Mouse (Mus musculus) embryonic facial prominence, embryonic 13.5 days (tissue): Measurements from ENCODE around the gene Prkab2. TPM values are rescaled to one million over a fixed set of nuclear protein-coding genes. Genes with fewer than 3 reads are reported as not detected.
A peak's percentile ranks its signal among the peaks of the same experiment; 100 is the strongest.

Experiments
- ATAC-seq: fragments of 200-750 bp; cut with Nextera tagmentation; 2 replicates; pipeline ENCODE4 v1.8.0; 2017; ENCODE audit warnings: low read depth; ENCODE audit not compliant: insufficient number of reproducible peaks, insufficient read depth, low FRiP score, low TSS enrichment
- H3K27ac ChIP-seq: fragments of 300-500 bp; sonication (generic); 2 replicates; pipeline ENCODE4 v1.5.1; 2015; ENCODE audit warnings: moderate library complexity, mild to moderate bottlenecking, inconsistent platforms
- H3K27me3 ChIP-seq: fragments of 300-500 bp; sonication (generic); 2 replicates; pipeline ENCODE4 v1.6.1; 2015; ENCODE audit warnings: mild to moderate bottlenecking, inconsistent platforms
- H3K36me3 ChIP-seq: fragments of 300-500 bp; sonication (generic); 2 replicates; pipeline ENCODE4 v1.6.1; 2015; ENCODE audit warnings: mild to moderate bottlenecking, inconsistent platforms
- H3K4me1 ChIP-seq: fragments of 300-500 bp; sonication (generic); 2 replicates; pipeline ENCODE4 v1.6.1; 2015; ENCODE audit warnings: inconsistent platforms
- H3K4me2 ChIP-seq: fragments of 300-500 bp; sonication (generic); 2 replicates; pipeline ENCODE4 v1.6.1; 2015; ENCODE audit warnings: moderate library complexity, mild to moderate bottlenecking, inconsistent platforms
- H3K4me3 ChIP-seq: fragments of 300-500 bp; sonication (generic); 2 replicates; pipeline ENCODE4 v1.5.1; 2015; ENCODE audit warnings: mild to moderate bottlenecking, inconsistent platforms
- H3K9ac ChIP-seq: fragments of 300-500 bp; sonication (generic); 2 replicates; pipeline ENCODE4 v1.6.1; 2015; ENCODE audit warnings: mild to moderate bottlenecking, inconsistent platforms
- H3K9me3 ChIP-seq: fragments of 300-500 bp; sonication (generic); 2 replicates; pipeline ENCODE4 v1.6.1; 2016; ENCODE audit warnings: inconsistent platforms
- WGBS: fragments of 180-500 bp; shearing (Covaris S2); methylation state at CpG from one replicate; pipeline ENCODE4 v1.1.7; 2015; ENCODE audit warnings: mixed read lengths; 5-methylcytosine and 5-hydroxymethylcytosine counted together
- polyA plus RNA-seq: library from polyadenylated mRNA; unstranded; fragments of >200 nt; fragmentation: Nextera tagmentation; extraction: Ambion mirVana; gene quantifications from 2 replicates; pipeline ENCODE4 v1.2.1, GENCODE M21; 2015

Prkab2 gene
- polyA plus RNA-seq, 1 experiment from 2014 or later = 6.7 TPM

GRCm38 (mm10) chr3:97628391-97629001, 29.5 kb upstream of the Prkab2 start, which contains the start of gene Fmo5:
Gene Fmo5 (plus strand): TSS chr3:97628804.
- Histone ChIP-seq H3K4me2 (peak within 1 kb of the TSS; percentile 68), H3K27me3 (no peaks in the 10 kb centered on the region; the same call in 1 of the 2 replicates), H3K9ac (peak within 1 kb of the TSS; percentile 65), H3K36me3 (no peaks in the 10 kb centered on the region), H3K27ac (no peak within 1 kb of the TSS), H3K9me3 (no peaks in the 10 kb centered on the region), H3K4me3 (peak within 1 kb of the TSS; percentile 46), H3K4me1 (peaks cover 5% of the 10 kb centered on the region; the same call in 1 of the 2 replicates)
- peak; percentile 79; the same call in 1 of the 2 replicates for ATAC-seq
- 2% methylated on average over 18 of the region's 18 CpGs for WGBS

GRCm38 (mm10) chr3:97629941-97630340, 28.1 kb upstream of the Prkab2 start:
- no peak overlapping the region for H3K4me2 ChIP-seq
- no peaks in the 10 kb centered on the region for H3K9me3 ChIP-seq
- H3K27me3 ChIP-seq = no peaks in the 10 kb centered on the region; the same call in 1 of the 2 replicates
- no peaks in the 10 kb centered on the region for H3K36me3 ChIP-seq
- H3K4me1 ChIP-seq = peaks cover 5% of the 10 kb centered on the region; the same call in 1 of the 2 replicates
- ATAC-seq = no peak
- no peak overlapping the region for H3K9ac ChIP-seq
- H3K4me3 ChIP-seq = no peak overlapping the region
- 77% methylated on average over 4 of the region's 4 CpGs for WGBS
- H3K27ac ChIP-seq = no peak overlapping the region

GRCm38 (mm10) chr3:97630746-97631145, 27.2 kb upstream of the Prkab2 start:
- no peaks in the 10 kb centered on the region for H3K9me3 ChIP-seq
- WGBS = 94% methylated on average over 4 of the region's 4 CpGs
- H3K4me2 ChIP-seq = no peak overlapping the region
- H3K27ac ChIP-seq = no peak overlapping the region
- no peak overlapping the region for H3K4me3 ChIP-seq
- peaks cover 5% of the 10 kb centered on the region; the same call in 1 of the 2 replicates for H3K4me1 ChIP-seq
- ATAC-seq = no peak
- no peaks in the 10 kb centered on the region for H3K36me3 ChIP-seq
- no peak overlapping the region for H3K9ac ChIP-seq
- no peaks in the 10 kb centered on the region; the same call in 1 of the 2 replicates for H3K27me3 ChIP-seq

- Histone ChIP-seq H3K4me2 (no peak overlapping the region), H3K27me3 (no peaks in the 10 kb centered on the region; the same call in 1 of the 2 replicates), H3K9me3 (no peaks in the 10 kb centered on the region), H3K9ac (no peak overlapping the region), H3K4me1 (peaks cover 5% of the 10 kb centered on the region; the same call in 1 of the 2 replicates), H3K4me3 (no peak overlapping the region), H3K27ac (no peak overlapping the region), H3K36me3 (no peaks in the 10 kb centered on the region)
- no peak for ATAC-seq
- WGBS = 83% methylated on average over 8 of the region's 8 CpGs
Measured at GRCm38 (mm10) chr3:97631258-97631860, 26.6 kb upstream of the Prkab2 start.

GRCm38 (mm10) chr3:97633456-97633855, 24.5 kb upstream of the Prkab2 start:
- 82% methylated on average over 4 of the region's 4 CpGs for WGBS
- no peak for ATAC-seq
- no peaks in the 10 kb centered on the region for H3K36me3 ChIP-seq
- H3K9ac ChIP-seq = no peak overlapping the region
- no peak overlapping the region for H3K4me3 ChIP-seq
- no peak overlapping the region for H3K4me2 ChIP-seq
- no peaks in the 10 kb centered on the region; the same call in 1 of the 2 replicates for H3K27me3 ChIP-seq
- peaks cover 5% of the 10 kb centered on the region; the same call in 1 of the 2 replicates for H3K4me1 ChIP-seq
- no peaks in the 10 kb centered on the region for H3K9me3 ChIP-seq
- no peak overlapping the region for H3K27ac ChIP-seq

- no peak overlapping the region for H3K9ac ChIP-seq
- no peak for ATAC-seq
- H3K4me2 ChIP-seq = no peak overlapping the region
- H3K4me3 ChIP-seq = no peak overlapping the region
- H3K27ac ChIP-seq = no peak overlapping the region
- no peaks in the 10 kb centered on the region for H3K4me1 ChIP-seq
- H3K27me3 ChIP-seq = no peaks in the 10 kb centered on the region; the same call in 1 of the 2 replicates
- H3K36me3 ChIP-seq = no peaks in the 10 kb centered on the region
- 54% methylated on average over 3 of the region's 3 CpGs for WGBS
- H3K9me3 ChIP-seq = no peaks in the 10 kb centered on the region
Measured at GRCm38 (mm10) chr3:97634288-97634761, 23.7 kb upstream of the Prkab2 start.

- no peaks in the 10 kb centered on the region for H3K36me3 ChIP-seq
- H3K9ac ChIP-seq = no peak overlapping the region
- H3K4me1 ChIP-seq = no peaks in the 10 kb centered on the region
- 84% methylated on average over 4 of the region's 4 CpGs for WGBS
- H3K9me3 ChIP-seq = no peaks in the 10 kb centered on the region
- no peak overlapping the region for H3K4me3 ChIP-seq
- no peak for ATAC-seq
- no peak overlapping the region for H3K27ac ChIP-seq
- no peak overlapping the region for H3K4me2 ChIP-seq
- no peaks in the 10 kb centered on the region for H3K27me3 ChIP-seq
Measured at GRCm38 (mm10) chr3:97641396-97641795, 16.6 kb upstream of the Prkab2 start.

GRCm38 (mm10) chr3:97642001-97642400, 16.0 kb upstream of the Prkab2 start:
- Histone ChIP-seq H3K4me2 (no peak overlapping the region), H3K4me3 (no peak overlapping the region), H3K36me3 (no peaks in the 10 kb centered on the region), H3K9ac (no peak overlapping the region), H3K4me1 (no peaks in the 10 kb centered on the region), H3K27me3 (no peaks in the 10 kb centered on the region), H3K27ac (no peak overlapping the region), H3K9me3 (no peaks in the 10 kb centered on the region)
- ATAC-seq = no peak
- 87% methylated on average over 9 of the region's 9 CpGs for WGBS

GRCm38 (mm10) chr3:97648518-97648917, 9.5 kb upstream of the Prkab2 start:
- H3K36me3 ChIP-seq = no peaks in the 10 kb centered on the region
- no peaks in the 10 kb centered on the region for H3K4me1 ChIP-seq
- ATAC-seq = no peak
- WGBS = 47% methylated on average over 1 of the region's 1 CpGs
- no peaks in the 10 kb centered on the region for H3K27me3 ChIP-seq
- no peak overlapping the region for H3K4me2 ChIP-seq
- H3K27ac ChIP-seq = no peak overlapping the region
- no peak overlapping the region for H3K9ac ChIP-seq
- H3K9me3 ChIP-seq = no peaks in the 10 kb centered on the region
- no peak overlapping the region for H3K4me3 ChIP-seq

GRCm38 (mm10) chr3:97649022-97649421, 9.0 kb upstream of the Prkab2 start:
- Histone ChIP-seq H3K4me1 (no peaks in the 10 kb centered on the region), H3K27me3 (no peaks in the 10 kb centered on the region), H3K27ac (no peak overlapping the region), H3K9ac (no peak overlapping the region), H3K36me3 (no peaks in the 10 kb centered on the region), H3K9me3 (no peaks in the 10 kb centered on the region), H3K4me2 (no peak overlapping the region), H3K4me3 (no peak overlapping the region)
- WGBS = 78% methylated on average over 3 of the region's 3 CpGs
- ATAC-seq = no peak

- Histone ChIP-seq H3K36me3 (no peaks in the 10 kb centered on the region), H3K4me2 (no peak overlapping the region), H3K27ac (no peak overlapping the region), H3K4me3 (no peak overlapping the region), H3K4me1 (no peaks in the 10 kb centered on the region), H3K9ac (no peak overlapping the region), H3K27me3 (no peaks in the 10 kb centered on the region), H3K9me3 (no peaks in the 10 kb centered on the region)
- WGBS = 81% methylated on average over 6 of the region's 6 CpGs
- no peak for ATAC-seq
Measured at GRCm38 (mm10) chr3:97649469-97649868, 8.5 kb upstream of the Prkab2 start.

- no peak overlapping the region for H3K4me2 ChIP-seq
- no peak overlapping the region for H3K9ac ChIP-seq
- H3K27me3 ChIP-seq = no peaks in the 10 kb centered on the region
- H3K9me3 ChIP-seq = no peaks in the 10 kb centered on the region
- 82% methylated on average over 10 of the region's 10 CpGs for WGBS
- no peak overlapping the region for H3K4me3 ChIP-seq
- ATAC-seq = no peak
- no peaks in the 10 kb centered on the region for H3K4me1 ChIP-seq
- no peaks in the 10 kb centered on the region for H3K36me3 ChIP-seq
- no peak overlapping the region for H3K27ac ChIP-seq
Measured at GRCm38 (mm10) chr3:97651604-97652003, 6.4 kb upstream of the Prkab2 start.
